9 mouse cellular contexts compared by ENCODE assay signal in genomic region chr1:79832719-79833404, GRCm38 (mm10). TPM values are rescaled to one million over a fixed set of nuclear protein-coding genes. Genes with fewer than 3 reads are reported as not detected.
A peak's percentile ranks its signal among the peaks of the same experiment; 100 is the strongest.
DNase-seq lines count a peak whose midpoint lies in the region; ATAC-seq and TF ChIP-seq lines count a peak whose summit lies in the region.
"Had no signal": no experiment of that assay in that cellular context is flagged by ENCODE, and none has a peak within 500 bp of the region (broad histone marks: within the 10 kb centered on the region; RNA-seq: fewer than 3 reads in every experiment).

No protein-coding gene starts in this region.

- DNase-seq in gastrocnemius, adult 2 months, result peak; percentile 40
- no peak for DNase-seq in gastrocnemius, postnatal 36 days
- DNase-seq in Muller cell, postnatal 12 days (ENCODE audit: inconsistent ontology term), result peak; percentile 58
- DNase-seq in forebrain, embryonic 14.5 days (ENCODE audit: low spot score), result peak; percentile 88
- DNase-seq in lung, postnatal 0 days (ENCODE audit: low spot score), result peak; percentile 35
- no peak for DNase-seq in thymus, postnatal 14 days
- no peak for DNase-seq in MN1 (ENCODE audit: low spot score)

- H3K4me3 ChIP-seq in gastrocnemius, adult 2 months, result no peak overlapping the region
- H3K4me3 ChIP-seq in forebrain, embryonic 14.5 days (ENCODE audit: low read depth, low read length), result no peak overlapping the region
- no peak overlapping the region for H3K4me3 ChIP-seq in lung, postnatal 0 days (ENCODE audit: low read depth, low read length)
- H3K4me3 ChIP-seq: heart, embryonic 15.5 days had no signal

- TF ChIP-seq CTCF in gastrocnemius, adult 2 months (IDR thresholded peaks at IDR 0.05), result no peak
- no peak for TF ChIP-seq CTCF in lung, postnatal 0 days (IDR thresholded peaks at IDR 0.05)

- peak; percentile 92 for ATAC-seq in forebrain, embryonic 14.5 days
- ATAC-seq in lung, postnatal 0 days, result peak; percentile 19; the same call in 1 of the 2 replicates
- ATAC-seq in CD4-positive, CD25-positive, alpha-beta regulatory T cell, adult 4 months, result no peak

- WGBS in forebrain, embryonic 14.5 days, result 41% methylated on average over 16 of the region's 16 CpGs
- WGBS in lung, postnatal 0 days, result 60% methylated on average over 16 of the region's 16 CpGs

- H3K36me3 ChIP-seq in forebrain, embryonic 14.5 days (ENCODE audit: control insufficient read depth, insufficient read depth, low read length), result no peaks in the 10 kb centered on the region
- H3K36me3 ChIP-seq in lung, postnatal 0 days (ENCODE audit: insufficient read depth, low read length), result no peaks in the 10 kb centered on the region
- H3K36me3 ChIP-seq: heart, embryonic 15.5 days had no signal

- H3K9ac ChIP-seq in forebrain, embryonic 14.5 days (ENCODE audit: low read length), result no peak overlapping the region
- no peak overlapping the region for H3K9ac ChIP-seq in lung, postnatal 0 days (replicated peaks; ENCODE audit: low read depth)
- H3K9ac ChIP-seq: heart, embryonic 15.5 days had no signal

- intact Hi-C loops in gastrocnemius, adult 2 months (cut with DNase I), result no loop called here
- intact Hi-C loops in gastrocnemius, postnatal 36 days (cut with DNase I), result no loop called here

- TF ChIP-seq EP300 in lung, postnatal 0 days (IDR thresholded peaks at IDR 0.05), result no peak

- no peaks in the 10 kb centered on the region for H3K9me3 ChIP-seq in forebrain, embryonic 14.5 days (replicated peaks; ENCODE audit: control insufficient read depth, low read length)
- H3K9me3 ChIP-seq in lung, postnatal 0 days (ENCODE audit: low read length), result no peaks in the 10 kb centered on the region
- H3K9me3 ChIP-seq: heart, embryonic 15.5 days had no signal

- 0 out of 2 replicates have a peak, but pooled peaks cover 3% of the 10 kb centered on the region for H3K27me3 ChIP-seq in forebrain, embryonic 14.5 days (replicated peaks; ENCODE audit: control insufficient read depth, insufficient read depth, low read length)
- H3K27me3 ChIP-seq in lung, postnatal 0 days (replicated peaks; ENCODE audit: insufficient read depth, low read length), result no peaks in the 10 kb centered on the region
- H3K27me3 ChIP-seq: heart, embryonic 15.5 days had no signal

- H3K27ac ChIP-seq in gastrocnemius, adult 2 months, result peak overlapping the region; percentile 46
- H3K27ac ChIP-seq in forebrain, embryonic 14.5 days (ENCODE audit: low read depth, low read length), result no peak overlapping the region
- no peak overlapping the region for H3K27ac ChIP-seq in lung, postnatal 0 days (ENCODE audit: low read length)
- H3K27ac ChIP-seq: heart, embryonic 15.5 days had no signal

- no peak overlapping the region for H3K4me2 ChIP-seq in forebrain, embryonic 14.5 days (ENCODE audit: low read length)
- H3K4me2 ChIP-seq in lung, postnatal 0 days (replicated peaks; ENCODE audit: low read depth, low read length), result no peak overlapping the region
- H3K4me2 ChIP-seq: heart, embryonic 15.5 days had no signal

- H3K4me1 ChIP-seq in forebrain, embryonic 14.5 days (ENCODE audit: control insufficient read depth, insufficient read depth, low read length), result no peaks in the 10 kb centered on the region
- H3K4me1 ChIP-seq in lung, postnatal 0 days (ENCODE audit: insufficient read depth, low read depth, low read length), result no peaks in the 10 kb centered on the region; the same call in 1 of the 2 replicates
- H3K4me1 ChIP-seq: heart, embryonic 15.5 days had no signal

RNA-seq across cellular contexts. Expression of gene Serpine2, which starts 28.1 kb away (rescaled TPM):
- 100 to 1,000 TPM in 1 of 2 experiments, 10 to 100 TPM in 1; 72.3 to 125 TPM for total RNA-seq in gastrocnemius, adult 2 months (2021)
- 10 to 100 TPM; 72.4 to 78.0 TPM for total RNA-seq in gastrocnemius, postnatal 36 days (2021)
- 61.2 and 80.9 TPM in 2 replicates for polyA plus RNA-seq in forebrain, embryonic 14.5 days (2014; fragmentation: Nextera tagmentation; extraction: Ambion mirVana)
- polyA plus RNA-seq in lung, postnatal 0 days (2015; fragmentation: Nextera tagmentation; extraction: Ambion mirVana), result 271 and 276 TPM in 2 replicates
- 1 to 10 TPM; 1.7 to 2.8 TPM for polyA plus RNA-seq in CD4-positive, CD25-positive, alpha-beta regulatory T cell, adult 4 months (2017; shearing (Covaris generic))

RNA-seq across cellular contexts. Expression of gene Wdfy1, which starts 56.9 kb away (rescaled TPM):
- total RNA-seq in gastrocnemius, adult 2 months (2021), result 10 to 100 TPM; 10.9 to 11.5 TPM
- total RNA-seq in gastrocnemius, postnatal 36 days (2021), result 10 to 100 TPM; 11.4 to 11.5 TPM
- 69.8 and 75.5 TPM in 2 replicates for polyA plus RNA-seq in forebrain, embryonic 14.5 days (2014; fragmentation: Nextera tagmentation; extraction: Ambion mirVana)
- 57.0 and 63.1 TPM in 2 replicates for polyA plus RNA-seq in lung, postnatal 0 days (2015; fragmentation: Nextera tagmentation; extraction: Ambion mirVana)
- polyA plus RNA-seq in CD4-positive, CD25-positive, alpha-beta regulatory T cell, adult 4 months (2017; shearing (Covaris generic)), result 10 to 100 TPM; 26.5 to 28.1 TPM

RNA-seq across cellular contexts. Expression of gene Mrpl44, which starts 57.0 kb away (rescaled TPM):
- 10 to 100 TPM; 27.9 to 34.5 TPM for total RNA-seq in gastrocnemius, adult 2 months (2021)
- total RNA-seq in gastrocnemius, postnatal 36 days (2021), result 10 to 100 TPM; 30.3 to 32.3 TPM
- 42.7 and 46.6 TPM in 2 replicates for polyA plus RNA-seq in forebrain, embryonic 14.5 days (2014; fragmentation: Nextera tagmentation; extraction: Ambion mirVana)
- polyA plus RNA-seq in lung, postnatal 0 days (2015; fragmentation: Nextera tagmentation; extraction: Ambion mirVana), result 37.3 and 38.7 TPM in 2 replicates
- 10 to 100 TPM; 53.9 to 63.6 TPM for polyA plus RNA-seq in CD4-positive, CD25-positive, alpha-beta regulatory T cell, adult 4 months (2017; shearing (Covaris generic))

Comparison
In these comparisons a context has a peak if more than half of its experiments do, and no peak if none do; other contexts are left out.
1. DNase-seq: peak in gastrocnemius, adult 2 months (single experiment), Muller cell, postnatal 12 days (single experiment), forebrain, embryonic 14.5 days (single experiment) and lung, postnatal 0 days (single experiment); none in gastrocnemius, postnatal 36 days (0 of 2), thymus, postnatal 14 days (single experiment) and MN1 (single experiment).
2. RNA of gene Serpine2, which starts 28.1 kb away (polyA plus RNA-seq): 271 to 276 TPM in lung, postnatal 0 days and 61.2 to 80.9 TPM in forebrain, embryonic 14.5 days; 1.7 to 2.8 TPM in CD4-positive, CD25-positive, alpha-beta regulatory T cell, adult 4 months; every median in the first group is over 10 times any median in the second.